Mouse (Mus musculus) lung, embryonic 16.5 days (tissue): ENCODE measurements around the gene Htatip2. TPM values are rescaled to one million over a fixed set of nuclear protein-coding genes. Genes with fewer than 3 reads are reported as not detected.

Experiments
- ATAC-seq: fragments of 200-750 bp; cut with Nextera tagmentation; 2 replicates; pipeline ENCODE4 v1.8.0; 2017; ENCODE audit warnings: low read depth, mild to moderate bottlenecking, moderate library complexity
- H3K27ac ChIP-seq: fragments of 300-500 bp; sonication (generic); 2 replicates; pipeline ENCODE4 v1.5.1; 2014; ENCODE audit warnings: mild to moderate bottlenecking, control low read depth, low read length
- H3K27me3 ChIP-seq: fragments of 300-500 bp; sonication (generic); 2 replicates; pipeline ENCODE4 v1.6.1; 2014; ENCODE audit warnings: low read depth, low read length, mixed read lengths; ENCODE audit not compliant: control insufficient read depth, insufficient read depth
- H3K36me3 ChIP-seq: fragments of 300-500 bp; sonication (generic); 2 replicates; pipeline ENCODE4 v1.6.1; 2014; ENCODE audit warnings: low read length; ENCODE audit not compliant: control insufficient read depth, insufficient read depth
- H3K4me1 ChIP-seq: fragments of 300-500 bp; sonication (generic); replicated peaks from 2 replicates; pipeline ENCODE4 v1.6.1; 2014; ENCODE audit warnings: low read length, mixed read lengths; ENCODE audit not compliant: control insufficient read depth, insufficient read depth
- H3K4me2 ChIP-seq: fragments of 300-500 bp; sonication (generic); 2 replicates; pipeline ENCODE4 v1.6.1; 2014; ENCODE audit warnings: low read depth, low read length, control low read depth
- H3K4me3 ChIP-seq: fragments of 300-500 bp; sonication (generic); 2 replicates; pipeline ENCODE4 v1.5.1; 2014; ENCODE audit warnings: mild to moderate bottlenecking, low read length, control low read depth
- H3K9ac ChIP-seq: fragments of 300-500 bp; sonication (generic); 2 replicates; pipeline ENCODE4 v1.6.1; 2014; ENCODE audit warnings: low read length, control low read depth
- H3K9me3 ChIP-seq: fragments of 300-500 bp; sonication (generic); 2 replicates; pipeline ENCODE4 v1.6.1; 2016; ENCODE audit warnings: low read length; ENCODE audit not compliant: control insufficient read depth
- WGBS: fragments of 180-500 bp; shearing (Covaris S2); extraction: QIAGEN DNeasy Blood & Tissue Kit; methylation state at CpG from one replicate; pipeline ENCODE4 v1.1.7; 2014; 5-methylcytosine and 5-hydroxymethylcytosine counted together
- polyA plus RNA-seq: library from polyadenylated mRNA; unstranded; fragments of >200 nt; fragmentation: Nextera tagmentation; extraction: Ambion mirVana; gene quantifications from 2 replicates; pipeline ENCODE4 v1.2.1, GENCODE M21; 2015

Gene Htatip2
- polyA plus RNA-seq, 1 experiment from 2014 or later = 16.5 TPM

- H3K4me2 ChIP-seq = no peak overlapping the region
- 60% methylated on average over 5 of the region's 5 CpGs for WGBS
- no peak overlapping the region for H3K9ac ChIP-seq
- no peaks in the 10 kb centered on the region for H3K4me1 ChIP-seq
- no peaks in the 10 kb centered on the region for H3K9me3 ChIP-seq
- no peaks in the 10 kb centered on the region for H3K27me3 ChIP-seq
- H3K27ac ChIP-seq = no peak overlapping the region
- peaks cover 13% of the 10 kb centered on the region for H3K36me3 ChIP-seq
- H3K4me3 ChIP-seq = no peak overlapping the region
- ATAC-seq = no peak
Observed at GRCm38 (mm10) chr7:49804638-49805165, 45.8 kb downstream of the Htatip2 start.

- H3K9ac ChIP-seq = no peak overlapping the region
- no peaks in the 10 kb centered on the region for H3K9me3 ChIP-seq
- no peaks in the 10 kb centered on the region for H3K27me3 ChIP-seq
- no peak overlapping the region for H3K4me3 ChIP-seq
- no peak overlapping the region for H3K27ac ChIP-seq
- 46% methylated on average over 3 of the region's 3 CpGs for WGBS
- ATAC-seq = no peak
- H3K4me2 ChIP-seq = no peak overlapping the region
- H3K36me3 ChIP-seq = peaks cover 13% of the 10 kb centered on the region
- no peaks in the 10 kb centered on the region for H3K4me1 ChIP-seq
Observed at GRCm38 (mm10) chr7:49805618-49806017, 46.7 kb downstream of the Htatip2 start.

- H3K9me3 ChIP-seq = no peaks in the 10 kb centered on the region
- ATAC-seq = no peak
- peaks cover 8% of the 10 kb centered on the region for H3K36me3 ChIP-seq
Observed at GRCm38 (mm10) chr7:49807093-49807682, 48.3 kb downstream of the Htatip2 start.

GRCm38 (mm10) chr7:49807846-49808622 is 49.1 kb downstream of the Htatip2 start:
- no peak overlapping the region for H3K27ac ChIP-seq
- no peak overlapping the region for H3K9ac ChIP-seq
- ATAC-seq = no peak
- H3K4me3 ChIP-seq = no peak overlapping the region
- H3K4me1 ChIP-seq = no peaks in the 10 kb centered on the region
- H3K9me3 ChIP-seq = no peaks in the 10 kb centered on the region
- 89% methylated on average over 17 of the region's 17 CpGs for WGBS
- no peaks in the 10 kb centered on the region for H3K27me3 ChIP-seq
- no peak overlapping the region for H3K4me2 ChIP-seq
- peaks cover 5% of the 10 kb centered on the region for H3K36me3 ChIP-seq

More at GRCm38 (mm10) chr7:49807093-49807682, 48.3 kb downstream of the Htatip2 start:
- Histone ChIP-seq H3K4me2 (no peak overlapping the region), H3K4me3 (no peak overlapping the region), H3K27me3 (no peaks in the 10 kb centered on the region), H3K27ac (no peak overlapping the region), H3K9ac (no peak overlapping the region), H3K4me1 (no peaks in the 10 kb centered on the region)
- WGBS = 72% methylated on average over 9 of the region's 9 CpGs

GRCm38 (mm10) chr7:49809100-49809499 is 50.2 kb downstream of the Htatip2 start:
- H3K36me3 ChIP-seq = peaks cover 4% of the 10 kb centered on the region
- no peaks in the 10 kb centered on the region for H3K9me3 ChIP-seq
- no peak overlapping the region for H3K9ac ChIP-seq
- ATAC-seq = no peak
- 81% methylated on average over 6 of the region's 6 CpGs for WGBS
- H3K27ac ChIP-seq = no peak overlapping the region
- H3K4me3 ChIP-seq = no peak overlapping the region
- H3K4me2 ChIP-seq = no peak overlapping the region
- no peaks in the 10 kb centered on the region for H3K4me1 ChIP-seq
- no peaks in the 10 kb centered on the region for H3K27me3 ChIP-seq

- H3K27ac ChIP-seq = no peak overlapping the region
- H3K4me3 ChIP-seq = no peak overlapping the region
- no peaks in the 10 kb centered on the region for H3K9me3 ChIP-seq
- WGBS = 51% methylated on average over 3 of the region's 3 CpGs
- peaks cover 4% of the 10 kb centered on the region for H3K36me3 ChIP-seq
- no peak overlapping the region for H3K4me2 ChIP-seq
- ATAC-seq = no peak
- no peak overlapping the region for H3K9ac ChIP-seq
- no peaks in the 10 kb centered on the region for H3K4me1 ChIP-seq
- H3K27me3 ChIP-seq = no peaks in the 10 kb centered on the region
Observed at GRCm38 (mm10) chr7:49809562-49809961, 50.6 kb downstream of the Htatip2 start.

GRCm38 (mm10) chr7:49811346-49811745 is 52.4 kb downstream of the Htatip2 start:
- H3K27ac ChIP-seq = no peak overlapping the region
- H3K4me3 ChIP-seq = no peak overlapping the region
- H3K9me3 ChIP-seq = no peaks in the 10 kb centered on the region
- H3K4me1 ChIP-seq = no peaks in the 10 kb centered on the region
- H3K36me3 ChIP-seq = peaks cover 4% of the 10 kb centered on the region
- 46% methylated on average over 4 of the region's 4 CpGs for WGBS
- no peak for ATAC-seq
- no peak overlapping the region for H3K9ac ChIP-seq
- H3K27me3 ChIP-seq = no peaks in the 10 kb centered on the region
- no peak overlapping the region for H3K4me2 ChIP-seq

- Histone ChIP-seq H3K27me3 (no peaks in the 10 kb centered on the region), H3K9ac (no peak overlapping the region), H3K27ac (no peak overlapping the region), H3K4me1 (no peaks in the 10 kb centered on the region), H3K4me3 (no peak overlapping the region), H3K36me3 (0 out of 2 replicates have a peak, but pooled peaks cover 3% of the 10 kb centered on the region), H3K4me2 (no peak overlapping the region), H3K9me3 (no peaks in the 10 kb centered on the region)
- ATAC-seq = no peak
- WGBS = 65% methylated on average over 4 of the region's 4 CpGs
Observed at GRCm38 (mm10) chr7:49819393-49819792, 60.5 kb downstream of the Htatip2 start.

- no peak for ATAC-seq
- Histone ChIP-seq H3K27ac (no peak overlapping the region), H3K4me2 (no peak overlapping the region), H3K36me3 (0 out of 2 replicates have a peak, but pooled peaks cover 3% of the 10 kb centered on the region), H3K4me1 (no peaks in the 10 kb centered on the region), H3K27me3 (no peaks in the 10 kb centered on the region), H3K4me3 (no peak overlapping the region), H3K9ac (no peak overlapping the region), H3K9me3 (no peaks in the 10 kb centered on the region)
- WGBS = 65% methylated on average over 1 of the region's 1 CpGs
Observed at GRCm38 (mm10) chr7:49821370-49821769, 62.5 kb downstream of the Htatip2 start.
